Mouse (Mus musculus): ENCODE results near the gene Fkbp5. TPM values are rescaled to one million over a fixed set of nuclear protein-coding genes. Genes with fewer than 3 reads are reported as not detected.

Fkbp5 gene
- polyA plus RNA-seq, 1 experiment from 2014 or later = 21.9 TPM

DNA sequence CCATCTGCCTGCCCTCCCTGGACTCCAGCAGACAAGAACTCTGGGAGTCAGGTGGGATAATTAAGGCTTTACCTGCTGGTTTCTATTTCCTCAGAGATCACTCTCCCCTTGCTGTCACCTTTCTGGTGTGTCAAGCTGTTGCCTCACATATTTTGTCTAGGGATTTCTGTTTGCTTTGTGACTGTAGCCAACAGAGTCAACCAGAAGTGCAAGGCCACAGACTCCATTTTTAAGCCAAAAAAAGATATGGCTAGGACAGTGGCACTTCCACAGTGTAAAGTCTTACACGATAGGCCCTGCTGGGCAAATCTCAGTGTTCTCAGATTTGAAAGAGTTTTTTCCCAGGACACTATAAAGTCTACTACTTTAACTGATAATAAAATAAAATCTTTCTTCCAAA, 56.9 kb downstream of the Fkbp5 start:
- whole genome bisulfite sequencing = 81% methylated on average over 1 of the region's 1 CpGs
- Histone ChIP-seq H3K27ac (no peak overlapping the region), H3K9me3 (no peaks in the 10 kb centered on the region), H3K27me3 (ENCODE audit: insufficient read depth, poor library complexity, severe bottlenecking) (no peaks in the 10 kb centered on the region), H3K4me3 (no peak overlapping the region), H3K4me1 (peaks cover 7% of the 10 kb centered on the region; the same call in 1 of the 2 replicates), H3K36me3 (no peaks in the 10 kb centered on the region)
- DNase-seq (ENCODE audit: low spot score) = no peak

DNA sequence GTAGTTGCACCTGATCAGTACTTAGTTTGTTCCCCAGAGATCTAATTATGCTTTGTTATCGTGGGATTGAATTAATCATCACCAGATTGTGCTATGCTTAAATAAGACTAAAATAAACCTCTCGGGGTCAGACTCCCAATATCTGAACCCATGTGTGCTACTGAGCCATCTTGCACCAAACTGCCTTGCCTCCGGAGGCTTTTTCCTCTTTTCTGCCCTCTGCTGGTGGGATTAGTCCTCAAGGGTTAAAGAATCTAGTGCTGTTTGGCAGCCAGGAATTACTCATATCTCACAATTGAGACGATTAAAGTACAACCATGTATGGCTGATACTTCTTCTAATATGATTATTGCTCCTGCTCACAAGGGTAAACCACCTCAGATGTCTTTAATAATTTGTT, 62.2 kb downstream of the Fkbp5 start:
- Histone ChIP-seq H3K27me3 (ENCODE audit: insufficient read depth, poor library complexity, severe bottlenecking) (no peaks in the 10 kb centered on the region), H3K27ac (no peak overlapping the region), H3K4me1 (no peaks in the 10 kb centered on the region), H3K36me3 (no peaks in the 10 kb centered on the region), H3K4me3 (no peak overlapping the region), H3K9me3 (no peaks in the 10 kb centered on the region)
- DNase-seq (ENCODE audit: low spot score) = no peak
- 67% methylated on average over 4 of the region's 4 CpGs for WGBS

DNA sequence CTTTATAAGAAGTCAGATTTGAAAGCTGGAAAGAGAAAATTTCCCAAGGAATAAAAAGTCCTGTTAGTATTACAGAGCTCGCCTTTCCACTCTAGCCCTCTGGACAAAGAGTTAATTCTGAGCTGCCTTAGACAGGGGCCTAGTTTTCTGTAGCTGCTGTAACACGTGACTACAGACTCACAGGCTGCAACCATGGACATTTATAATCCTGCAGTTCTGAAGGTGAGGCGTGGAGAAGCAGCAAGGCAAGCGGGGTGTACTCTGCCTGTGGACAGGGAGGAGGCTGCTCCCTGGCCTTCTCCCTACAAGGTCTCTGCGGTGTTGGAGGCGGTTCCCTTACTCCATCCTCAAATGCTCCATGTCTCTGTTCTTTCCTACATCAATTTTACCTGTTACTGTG, 64.4 kb downstream of the Fkbp5 start:
- no peak for DNase-seq (ENCODE audit: low spot score)
- H3K4me3 ChIP-seq = no peak overlapping the region
- no peak overlapping the region for H3K27ac ChIP-seq
- H3K9me3 ChIP-seq = no peaks in the 10 kb centered on the region
- H3K27me3 ChIP-seq (ENCODE audit: insufficient read depth, poor library complexity, severe bottlenecking) = no peaks in the 10 kb centered on the region
- H3K4me1 ChIP-seq = no peaks in the 10 kb centered on the region
- H3K36me3 ChIP-seq = no peaks in the 10 kb centered on the region
- WGBS = 79% methylated on average over 6 of the region's 6 CpGs

DNA sequence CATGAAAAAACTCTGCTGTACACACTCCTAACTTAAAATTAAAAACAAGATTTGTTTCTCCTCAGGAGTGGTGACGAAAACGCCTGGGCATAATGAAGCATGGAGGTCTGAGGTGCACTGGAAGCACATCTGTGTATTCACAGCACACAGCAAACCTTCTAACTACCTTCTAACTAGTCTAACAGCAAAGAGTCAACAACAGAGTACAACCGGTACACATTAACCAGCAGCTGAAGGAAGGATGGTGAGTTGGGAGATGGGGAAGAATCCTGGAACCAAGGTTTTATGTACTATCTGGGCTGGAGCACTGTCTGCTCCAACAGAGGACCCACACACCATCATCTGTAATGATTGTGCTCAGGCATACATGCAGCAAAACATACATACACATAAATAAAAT, 65.4 kb downstream of the Fkbp5 start:
- 86% methylated on average over 3 of the region's 3 CpGs for WGBS
- no peak for DNase-seq (ENCODE audit: low spot score)
- H3K4me1 ChIP-seq = no peaks in the 10 kb centered on the region
- H3K27ac ChIP-seq = no peak overlapping the region
- no peaks in the 10 kb centered on the region for H3K27me3 ChIP-seq (ENCODE audit: insufficient read depth, poor library complexity, severe bottlenecking)
- no peak overlapping the region for H3K4me3 ChIP-seq
- no peaks in the 10 kb centered on the region for H3K36me3 ChIP-seq
- no peaks in the 10 kb centered on the region for H3K9me3 ChIP-seq

DNA sequence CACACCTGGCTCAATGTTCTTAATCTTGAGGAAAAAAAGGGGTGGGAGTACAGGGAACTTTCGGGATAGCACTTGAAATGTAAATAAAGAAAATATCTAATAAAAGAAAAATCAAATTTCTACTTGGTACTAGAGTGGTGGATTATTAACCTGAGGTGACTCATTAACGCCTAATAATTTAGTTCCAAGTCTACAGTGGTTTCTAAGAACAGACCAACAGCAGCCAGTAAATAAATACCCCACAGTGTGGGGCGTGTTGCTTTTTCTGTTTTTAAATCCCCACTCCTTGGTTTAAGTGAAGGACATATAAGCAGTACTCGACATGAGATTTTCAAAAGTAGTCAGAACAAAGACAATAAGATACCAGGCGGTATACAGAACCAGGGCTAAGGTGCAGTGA, 65.8 kb downstream of the Fkbp5 start:
- no peak for DNase-seq (ENCODE audit: low spot score)
- H3K9me3 ChIP-seq = no peaks in the 10 kb centered on the region
- H3K27ac ChIP-seq = no peak overlapping the region
- H3K27me3 ChIP-seq (ENCODE audit: insufficient read depth, poor library complexity, severe bottlenecking) = no peaks in the 10 kb centered on the region
- H3K36me3 ChIP-seq = no peaks in the 10 kb centered on the region
- no peaks in the 10 kb centered on the region for H3K4me1 ChIP-seq
- H3K4me3 ChIP-seq = no peak overlapping the region
- WGBS = 86% methylated on average over 5 of the region's 5 CpGs

DNA sequence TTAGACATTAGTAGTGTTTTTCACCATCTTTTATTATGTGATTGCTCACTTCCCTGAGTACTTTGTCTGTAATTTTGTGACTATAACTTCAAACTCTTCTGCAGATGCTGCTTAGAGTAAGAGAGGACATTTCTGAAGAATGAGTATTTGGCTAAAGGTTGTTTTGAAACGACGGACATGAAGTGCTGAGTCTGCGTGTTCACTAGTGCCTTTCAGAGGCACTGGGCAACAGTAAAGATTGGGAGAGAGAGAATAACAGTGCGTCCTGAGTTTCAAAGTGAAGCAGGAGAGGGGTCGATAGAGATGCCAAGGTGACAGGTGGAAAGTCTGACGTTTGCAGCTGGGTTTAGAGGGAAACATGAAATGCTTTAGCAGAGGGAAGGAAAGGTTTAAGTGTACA, 69.1 kb downstream of the Fkbp5 start:
- Histone ChIP-seq H3K36me3 (no peaks in the 10 kb centered on the region), H3K4me3 (no peak overlapping the region), H3K4me1 (no peaks in the 10 kb centered on the region), H3K27ac (no peak overlapping the region), H3K27me3 (ENCODE audit: insufficient read depth, poor library complexity, severe bottlenecking) (no peaks in the 10 kb centered on the region), H3K9me3 (no peaks in the 10 kb centered on the region)
- no peak for DNase-seq (ENCODE audit: low spot score)
- 77% methylated on average over 6 of the region's 6 CpGs for WGBS

DNA sequence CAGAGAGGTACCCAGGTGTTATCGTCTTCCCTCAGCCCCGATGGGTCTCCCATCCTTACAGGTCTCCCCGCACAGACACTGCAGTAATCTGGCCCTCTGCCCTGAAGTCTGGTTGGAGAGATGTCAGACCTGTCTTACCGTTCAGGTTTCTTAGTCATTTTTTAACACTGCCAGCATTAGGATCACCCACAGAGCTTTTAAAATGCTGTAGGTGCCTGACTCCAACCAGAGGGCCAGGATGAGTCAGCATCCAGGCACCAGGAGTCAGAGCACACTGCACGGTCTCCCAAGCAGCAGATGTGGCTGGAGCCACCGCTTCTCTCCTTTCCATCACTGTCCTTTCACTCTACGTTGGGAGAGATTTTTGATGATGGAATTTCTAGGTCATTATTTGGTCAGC, 69.5 kb downstream of the Fkbp5 start:
- no peak overlapping the region for H3K27ac ChIP-seq
- 75% methylated on average over 7 of the region's 7 CpGs for WGBS

DNA sequence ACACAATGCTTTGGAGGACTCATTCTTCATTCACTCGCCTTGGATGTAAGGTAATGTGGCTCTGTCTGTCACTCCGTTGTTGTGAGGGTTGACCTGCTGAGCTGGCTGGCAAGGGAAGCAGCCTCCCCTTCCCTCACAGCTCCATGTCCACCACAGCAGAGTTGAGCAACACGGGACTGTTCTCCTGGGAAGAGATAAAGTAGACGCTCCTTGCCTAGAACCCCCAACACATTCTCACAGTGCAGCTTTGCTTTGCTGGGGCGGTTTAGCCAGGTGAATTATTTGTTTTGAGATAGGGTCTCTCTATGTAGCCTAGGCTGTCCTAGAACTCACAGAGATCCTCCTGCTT, 70.5 kb downstream of the Fkbp5 start:
- WGBS = 61% methylated on average over 5 of the region's 5 CpGs
- no peak for DNase-seq (ENCODE audit: low spot score)
- H3K27me3 ChIP-seq (ENCODE audit: insufficient read depth, poor library complexity, severe bottlenecking) = no peaks in the 10 kb centered on the region
- H3K27ac ChIP-seq = no peak overlapping the region
- H3K4me1 ChIP-seq = no peaks in the 10 kb centered on the region
- H3K9me3 ChIP-seq = no peaks in the 10 kb centered on the region
- H3K36me3 ChIP-seq = no peaks in the 10 kb centered on the region
- H3K4me3 ChIP-seq = no peak overlapping the region

More for the DNA sequence above, 69.5 kb downstream of the Fkbp5 start:
- Histone ChIP-seq H3K4me3 (no peak overlapping the region), H3K9me3 (no peaks in the 10 kb centered on the region), H3K27me3 (ENCODE audit: insufficient read depth, poor library complexity, severe bottlenecking) (no peaks in the 10 kb centered on the region), H3K4me1 (no peaks in the 10 kb centered on the region), H3K36me3 (no peaks in the 10 kb centered on the region)
- DNase-seq (ENCODE audit: low spot score) = no peak

DNA sequence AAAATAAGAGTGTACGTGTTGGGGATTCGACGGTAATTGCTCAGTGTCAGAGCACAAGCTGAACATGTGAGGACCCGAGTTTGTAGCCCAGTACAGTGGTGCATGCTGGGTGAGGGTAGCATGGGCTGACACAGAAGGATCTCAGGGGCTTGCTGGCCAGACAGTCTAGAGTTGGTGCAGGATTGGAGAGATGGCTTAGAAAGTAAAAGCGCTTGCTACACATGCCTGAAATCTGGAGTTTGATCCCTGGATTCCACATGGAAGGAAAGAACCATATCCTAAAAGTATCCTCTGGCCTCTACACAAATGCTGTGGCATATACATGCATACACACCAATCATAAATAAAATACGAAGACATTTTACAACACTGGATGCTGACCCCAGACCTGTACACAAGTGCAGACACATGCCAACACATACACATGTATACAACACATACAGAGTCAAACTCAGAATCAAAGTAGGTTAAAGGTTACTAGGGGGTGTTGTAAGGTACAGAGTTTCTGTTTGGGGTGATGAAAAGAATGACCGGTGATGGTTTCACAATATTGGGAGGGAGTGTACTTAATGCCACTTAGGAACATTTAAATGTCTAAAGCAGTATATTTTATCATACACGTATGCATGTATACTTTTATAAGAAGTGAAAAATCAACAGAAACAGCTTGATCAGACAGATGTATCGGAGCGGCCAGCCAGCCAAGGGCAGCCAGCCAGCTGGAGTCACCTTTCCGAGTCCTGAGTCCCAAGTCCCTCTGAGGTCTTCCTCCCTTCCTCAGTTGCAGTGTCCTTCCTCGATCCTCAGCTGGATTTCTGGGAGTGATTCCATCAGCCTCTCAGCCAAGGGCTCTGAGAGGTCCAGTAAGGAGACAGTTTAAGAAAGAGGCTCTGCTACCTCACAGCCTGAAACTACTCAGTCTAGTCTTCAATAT, 71.2 kb downstream of the Fkbp5 start:
- Histone ChIP-seq H3K9me3 (no peaks in the 10 kb centered on the region), H3K4me1 (no peaks in the 10 kb centered on the region), H3K27me3 (ENCODE audit: insufficient read depth, poor library complexity, severe bottlenecking) (no peaks in the 10 kb centered on the region), H3K27ac (no peak overlapping the region), H3K4me3 (no peak overlapping the region), H3K36me3 (no peaks in the 10 kb centered on the region)
- no peak for DNase-seq (ENCODE audit: low spot score)
- 88% methylated on average over 12 of the region's 12 CpGs for WGBS

DNA sequence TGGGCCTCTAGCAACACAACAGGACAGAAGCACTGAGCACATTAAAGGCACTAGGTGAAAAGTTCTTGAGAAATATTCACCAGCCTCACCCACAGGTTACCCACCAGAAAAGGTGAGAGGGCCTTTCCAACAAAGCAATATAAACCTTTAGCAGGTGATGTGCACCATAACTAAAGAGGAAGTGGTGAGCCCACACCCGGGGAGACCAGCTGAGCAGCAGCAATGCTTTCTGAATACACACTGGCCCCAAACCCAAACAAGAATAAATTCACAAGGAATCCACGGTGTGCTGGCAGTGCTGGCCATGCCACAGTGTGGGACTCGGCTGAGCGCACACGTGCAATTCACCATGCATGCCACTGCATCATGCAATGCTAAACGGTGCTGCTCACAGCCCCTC, 74.7 kb downstream of the Fkbp5 start:
- H3K9me3 ChIP-seq = no peaks in the 10 kb centered on the region
- WGBS = 87% methylated on average over 6 of the region's 6 CpGs

DNA sequence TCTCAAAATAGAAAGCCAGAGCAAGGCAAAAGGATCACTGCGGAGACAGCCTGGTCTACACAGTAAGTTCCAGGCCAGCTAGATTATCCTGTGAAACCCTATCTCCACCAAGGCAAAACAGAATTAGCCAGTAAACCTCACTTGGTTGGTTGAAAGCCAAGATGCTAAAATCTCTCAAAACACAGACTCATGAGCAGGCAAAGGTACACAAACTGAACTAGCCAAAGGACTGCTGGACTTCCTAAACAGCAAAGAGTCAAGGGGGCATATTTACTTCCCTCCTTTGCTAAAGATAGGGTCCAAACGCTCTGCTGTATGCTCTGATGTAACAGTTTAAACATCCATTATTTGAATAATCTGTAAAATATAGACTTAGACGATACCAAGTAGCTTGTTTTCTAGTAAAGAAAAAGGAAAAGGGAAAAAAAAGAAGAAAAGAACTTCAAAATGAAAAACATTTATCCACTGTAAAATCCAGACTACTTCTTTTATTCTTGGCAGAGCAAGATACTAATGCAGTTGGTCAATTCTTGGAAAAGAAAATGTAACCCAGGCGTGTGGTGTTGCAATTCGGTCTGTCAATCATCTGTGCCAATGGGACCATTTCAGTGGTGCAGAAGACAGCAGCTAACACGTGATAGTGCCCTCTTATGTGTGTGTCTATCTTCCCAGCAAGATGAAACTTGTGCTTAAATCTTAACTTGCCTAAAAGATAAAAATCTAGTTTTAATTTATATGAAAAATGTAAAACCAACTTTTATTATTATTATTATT, 78.8 kb downstream of the Fkbp5 start:
- Histone ChIP-seq H3K27ac (no peak overlapping the region), H3K27me3 (ENCODE audit: insufficient read depth, poor library complexity, severe bottlenecking) (no peaks in the 10 kb centered on the region), H3K9me3 (no peaks in the 10 kb centered on the region), H3K4me1 (peaks cover 6% of the 10 kb centered on the region; the same call in 1 of the 2 replicates), H3K36me3 (peaks cover 15% of the 10 kb centered on the region; the same call in 1 of the 2 replicates), H3K4me3 (no peak overlapping the region)
- DNase-seq (ENCODE audit: low spot score) = no peak
- 82% methylated on average over 6 of the region's 6 CpGs for WGBS

More for the DNA sequence above, 74.7 kb downstream of the Fkbp5 start:
- no peaks in the 10 kb centered on the region for H3K27me3 ChIP-seq (ENCODE audit: insufficient read depth, poor library complexity, severe bottlenecking)
- H3K4me1 ChIP-seq = no peaks in the 10 kb centered on the region
- DNase-seq (ENCODE audit: low spot score) = no peak
- 0 out of 2 replicates have a peak, but pooled peaks cover 11% of the 10 kb centered on the region for H3K36me3 ChIP-seq
- H3K27ac ChIP-seq = no peak overlapping the region
- H3K4me3 ChIP-seq = no peak overlapping the region

DNA sequence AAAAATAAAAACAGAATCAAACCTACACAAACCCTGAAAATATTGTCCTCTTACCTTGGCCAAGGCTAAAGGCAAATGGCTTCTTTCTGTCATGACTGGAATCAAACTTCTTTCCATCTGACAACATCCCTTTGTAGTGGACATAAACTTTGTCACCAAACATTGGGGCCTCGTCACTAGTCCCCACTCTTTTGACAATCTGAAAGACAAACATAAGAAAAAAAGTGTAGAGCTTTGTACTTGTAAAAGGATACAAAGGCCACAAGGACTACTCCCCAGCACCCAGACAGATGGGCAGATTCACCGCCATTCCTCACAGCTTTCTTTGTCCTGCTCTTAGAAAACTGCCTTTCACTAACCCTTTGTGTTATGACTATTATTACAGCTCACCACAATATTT, 79.4 kb downstream of the Fkbp5 start:
- H3K36me3 ChIP-seq = peaks cover 15% of the 10 kb centered on the region; the same call in 1 of the 2 replicates
- no peaks in the 10 kb centered on the region for H3K9me3 ChIP-seq
- no peak overlapping the region for H3K4me3 ChIP-seq
- peaks cover 6% of the 10 kb centered on the region; the same call in 1 of the 2 replicates for H3K4me1 ChIP-seq
- H3K27ac ChIP-seq = no peak overlapping the region
- WGBS = 88% methylated on average over 2 of the region's 2 CpGs
- no peaks in the 10 kb centered on the region for H3K27me3 ChIP-seq (ENCODE audit: insufficient read depth, poor library complexity, severe bottlenecking)
- DNase-seq (ENCODE audit: low spot score) = no peak

DNA sequence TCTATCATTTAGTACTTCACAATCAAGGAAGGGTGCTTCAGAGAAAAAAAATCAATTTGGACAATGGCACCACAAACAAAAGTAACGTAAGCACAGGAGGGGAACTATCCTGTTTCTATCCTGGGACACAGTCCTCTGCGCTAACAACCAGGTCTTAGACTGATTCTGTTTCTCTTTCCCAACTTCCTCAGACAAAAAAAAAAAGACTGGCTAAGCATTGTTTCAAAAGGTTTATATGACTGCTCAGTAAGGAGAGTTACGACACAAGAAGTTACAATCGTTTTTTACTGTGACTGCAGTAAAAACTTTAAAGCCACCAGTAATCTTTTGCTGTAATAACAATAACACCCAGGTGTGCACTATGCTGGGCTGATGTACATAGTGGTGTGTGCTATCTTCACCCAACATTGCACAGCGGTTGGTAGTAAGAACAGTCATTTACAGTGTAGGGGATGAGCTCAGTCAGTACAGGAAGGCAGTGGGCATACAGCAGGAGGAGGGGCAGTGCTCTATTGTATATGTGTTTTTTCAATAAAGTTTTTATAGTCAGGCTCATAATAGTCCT, 82.3 kb downstream of the Fkbp5 start:
- Histone ChIP-seq H3K27ac (no peak overlapping the region), H3K4me1 (peaks cover 16% of the 10 kb centered on the region), H3K9me3 (no peaks in the 10 kb centered on the region), H3K27me3 (ENCODE audit: insufficient read depth, poor library complexity, severe bottlenecking) (no peaks in the 10 kb centered on the region), H3K36me3 (peaks cover 13% of the 10 kb centered on the region; the same call in 1 of the 2 replicates), H3K4me3 (no peak overlapping the region)
- WGBS = 83% methylated on average over 5 of the region's 5 CpGs
- no peak for DNase-seq (ENCODE audit: low spot score)

All from heart, embryonic 10.5 days (tissue).